Mouse (Mus musculus) kidney, adult 2 months (tissue): ENCODE data around the gene Cela3b. TPM values are rescaled to one million over a fixed set of nuclear protein-coding genes. Genes with fewer than 3 reads are reported as not detected.

Experiments
- DNase-seq: peaks from one replicate; pipeline ENCODE4 v3.0.0; 2021
- H3K27ac ChIP-seq: fragments of 200-500 bp; 2 replicates; pipeline ENCODE4 v1.5.1; 2012; ENCODE audit warnings: low read depth, low read length, control low read depth, inconsistent platforms; ENCODE audit not compliant: insufficient read depth
- H3K27me3 ChIP-seq: fragments of 200-500 bp; replicated peaks from 2 replicates; pipeline ENCODE4 v1.6.1; 2012; ENCODE audit warnings: mild to moderate bottlenecking, moderate library complexity, low read length, inconsistent platforms; ENCODE audit not compliant: control insufficient read depth, insufficient read depth
- H3K36me3 ChIP-seq: fragments of 200-500 bp; 2 replicates; pipeline ENCODE4 v1.6.1; 2012; ENCODE audit warnings: mild to moderate bottlenecking, moderate library complexity, low read length, inconsistent platforms; ENCODE audit not compliant: control insufficient read depth, insufficient read depth
- H3K4me1 ChIP-seq: fragments of 200-500 bp; 2 replicates; pipeline ENCODE4 v1.6.1; 2011; ENCODE audit warnings: low read length; ENCODE audit not compliant: control insufficient read depth, insufficient read depth
- H3K4me3 ChIP-seq: fragments of 200-500 bp; 2 replicates; pipeline ENCODE4 v1.5.1; 2011; ENCODE audit warnings: mild to moderate bottlenecking, low read depth, low read length, control low read depth; ENCODE audit not compliant: insufficient read depth
- CTCF ChIP-seq: fragments of 200-500 bp; conservative IDR thresholded peaks from 2 replicates; pipeline ENCODE4 v1.5.1; 2011; ENCODE audit warnings: low read depth, mild to moderate bottlenecking, control low read depth, low read length, moderate library complexity, mixed read lengths; ENCODE audit not compliant: insufficient read depth, insufficient read length
- POLR2A ChIP-seq: fragments of 200-500 bp; IDR thresholded peaks from one replicate; pipeline ENCODE4 v1.6.1; 2011; ENCODE audit warnings: low read depth, low read length, control low read depth
- WGBS: fragments of 180-500 bp; shearing (Covaris S2); methylation state at CpG from one replicate; pipeline ENCODE4 v1.1.7; 2018; 5-methylcytosine and 5-hydroxymethylcytosine counted together
- polyA plus RNA-seq: library from polyadenylated mRNA; depleted of rRNA; stranded (reverse); fragments of >200 nt; gene quantifications from 2 replicates; pipeline ENCODE4 v1.2.3, GENCODE M21; 2012; rRNA removed

The Cela3b gene
- polyA plus RNA-seq, 1 experiment: not detected

DNA sequence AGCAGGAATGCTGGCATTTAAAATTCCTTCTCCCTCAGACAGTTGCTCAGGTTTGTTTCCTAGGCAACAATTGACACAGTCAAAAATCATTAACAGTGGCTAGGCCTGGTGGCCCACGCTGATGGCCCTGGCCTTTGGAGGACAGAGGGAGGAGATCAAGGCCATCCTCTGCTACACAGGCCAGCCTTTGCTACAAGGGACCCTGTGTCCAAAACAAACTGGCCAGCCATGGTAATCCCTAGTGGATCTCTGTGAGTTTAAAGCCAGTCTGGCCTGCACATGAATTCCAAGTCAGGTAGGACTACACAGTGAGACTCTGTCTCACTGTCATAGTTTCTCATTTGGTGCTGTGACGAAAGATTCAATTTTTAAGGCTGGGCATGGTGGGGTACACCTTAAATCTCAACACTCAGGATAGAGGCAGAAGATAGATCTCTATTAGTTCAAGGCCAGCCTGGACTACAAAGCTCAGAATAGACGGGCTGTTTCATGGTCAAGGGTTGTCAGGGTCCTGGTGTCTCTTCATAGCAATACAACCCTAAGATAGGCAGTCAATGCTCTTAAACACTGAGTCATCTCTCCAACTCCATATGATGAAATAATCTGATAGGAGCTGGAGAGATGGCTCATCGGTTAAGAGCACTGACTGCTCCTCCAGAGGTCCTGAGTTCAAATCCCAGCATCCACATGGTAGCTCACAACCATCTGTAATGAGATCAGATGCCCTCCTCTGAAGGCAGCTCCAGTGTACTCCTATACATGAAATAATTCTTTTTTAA is 52.6 kb downstream of the Cela3b start:
- no peak for TF ChIP-seq CTCF
- TF ChIP-seq POLR2A: no peak
- Histone ChIP-seq H3K4me1 (peaks cover 16% of the 10 kb centered on the region; the same call in 1 of the 2 replicates), H3K27me3 (no peaks in the 10 kb centered on the region), H3K36me3 (no peaks in the 10 kb centered on the region), H3K4me3 (no peak overlapping the region), H3K27ac (no peak overlapping the region)
- no peak for DNase-seq
- 83% methylated on average over 4 of the region's 4 CpGs for WGBS

GRCm38 (mm10) chr4:137376778-137377177 is 53.6 kb downstream of the Cela3b start:
- H3K27me3 ChIP-seq: no peaks in the 10 kb centered on the region
- TF ChIP-seq CTCF: no peak
- 83% methylated on average over 2 of the region's 2 CpGs for WGBS
- H3K36me3 ChIP-seq: no peaks in the 10 kb centered on the region
- DNase-seq: no peak
- H3K27ac ChIP-seq: no peak overlapping the region
- H3K4me3 ChIP-seq: no peak overlapping the region
- H3K4me1 ChIP-seq: peaks cover 16% of the 10 kb centered on the region; the same call in 1 of the 2 replicates

DNA sequence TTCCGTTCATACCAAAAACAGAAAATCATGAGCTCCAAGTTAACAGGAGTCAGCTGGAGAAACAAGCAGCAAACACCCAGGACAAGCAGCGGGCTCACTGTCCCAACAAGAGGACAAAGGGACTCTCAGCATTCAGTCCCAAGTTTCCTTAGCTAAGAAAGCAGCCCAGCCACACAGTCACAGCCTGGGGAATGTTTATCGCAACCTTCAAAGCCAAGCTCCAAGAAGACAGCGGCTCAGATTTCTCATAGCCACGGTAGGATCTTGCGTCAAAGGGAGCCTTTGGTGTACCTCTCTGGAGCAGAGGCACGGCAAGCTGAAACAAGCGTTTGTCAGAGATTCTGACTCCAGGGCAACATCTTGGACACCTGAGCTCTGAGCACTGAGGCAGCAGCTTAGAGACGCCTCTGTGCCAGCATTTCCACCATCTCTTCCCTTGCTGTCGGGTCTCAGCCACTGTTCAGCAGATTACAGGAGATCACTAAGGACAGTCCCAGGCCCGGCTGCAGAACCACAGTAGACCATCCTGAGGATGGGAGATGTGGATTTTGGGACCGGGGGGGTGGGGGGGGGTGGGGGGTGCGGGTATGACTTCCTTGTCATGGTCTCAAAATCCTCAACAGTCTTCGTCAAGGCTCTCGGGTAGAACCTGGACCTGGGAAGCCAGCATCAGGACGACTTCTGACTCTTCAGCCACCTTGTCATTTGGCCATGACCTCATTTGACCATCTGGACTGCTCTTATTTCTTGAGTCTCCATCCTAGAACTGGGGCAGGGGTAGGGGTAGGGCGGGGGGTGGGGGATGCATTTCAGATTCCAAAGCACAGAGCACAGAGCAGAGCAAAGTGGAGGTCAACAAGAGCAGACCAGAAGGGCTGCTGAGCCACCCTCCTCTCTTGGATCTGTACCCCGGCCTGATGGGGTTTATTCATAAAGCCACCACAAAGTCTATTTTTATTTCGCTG is 54.7 kb downstream of the Cela3b start:
- H3K4me3 ChIP-seq: no peak overlapping the region
- no peak for DNase-seq
- no peaks in the 10 kb centered on the region for H3K27me3 ChIP-seq
- WGBS: 56% methylated on average over 19 of the region's 19 CpGs
- no peak overlapping the region for H3K27ac ChIP-seq
- TF ChIP-seq CTCF: no peak
- no peak for TF ChIP-seq POLR2A
- peaks cover 9% of the 10 kb centered on the region; the same call in 1 of the 2 replicates for H3K4me1 ChIP-seq
- no peaks in the 10 kb centered on the region for H3K36me3 ChIP-seq

GRCm38 (mm10) chr4:137373711-137374110 is 56.6 kb downstream of the Cela3b start:
- 38% methylated on average over 6 of the region's 6 CpGs for WGBS
- Histone ChIP-seq H3K4me1 (peaks cover 9% of the 10 kb centered on the region; the same call in 1 of the 2 replicates), H3K36me3 (no peaks in the 10 kb centered on the region), H3K27ac (peak overlapping the region; percentile 32; the same call in 1 of the 2 replicates), H3K4me3 (no peak overlapping the region), H3K27me3 (no peaks in the 10 kb centered on the region)
- TF ChIP-seq CTCF: no peak
- no peak for TF ChIP-seq POLR2A
- peak; percentile 47 for DNase-seq

GRCm38 (mm10) chr4:137371596-137372523 is 58.5 kb downstream of the Cela3b start:
- DNase-seq: no peak
- TF ChIP-seq POLR2A (no peak), CTCF (no peak)
- H3K27ac ChIP-seq: no peak overlapping the region

More at GRCm38 (mm10) chr4:137371596-137372523, 58.5 kb downstream of the Cela3b start:
- peaks cover 7% of the 10 kb centered on the region; the same call in 1 of the 2 replicates for H3K4me1 ChIP-seq
- no peaks in the 10 kb centered on the region for H3K36me3 ChIP-seq
- WGBS: 65% methylated on average over 16 of the region's 16 CpGs
- H3K27me3 ChIP-seq: no peaks in the 10 kb centered on the region
- H3K4me3 ChIP-seq: no peak overlapping the region

Other genes with a start within 250 kb of the Cela3b start
- gene Wnt4, start 153.1 kb downstream of the Cela3b start, polyA plus RNA-seq: 2.1 and 3.3 TPM in 2 replicates
- gene Cdc42, start 72.8 kb downstream of the Cela3b start, polyA plus RNA-seq: 83.5 and 116 TPM in 2 replicates
- gene Cela3a, start 20.7 kb downstream of the Cela3b start, polyA plus RNA-seq: not detected in 2 replicates
- gene 1700013G24Rik, start 22.7 kb upstream of the Cela3b start, polyA plus RNA-seq: 0.22 and 0.46 TPM in 2 replicates
- 29.7 and 34.7 TPM in 2 replicates for gene Hspg2, start 38.2 kb upstream of the Cela3b start, polyA plus RNA-seq
- gene Ldlrad2, start 144.0 kb upstream of the Cela3b start, polyA plus RNA-seq: not detected in 2 replicates
- 38.6 and 39.5 TPM in 2 replicates for gene Usp48, start 163.2 kb upstream of the Cela3b start, polyA plus RNA-seq
- 213 and 248 TPM in 2 replicates for gene Rap1gap, start 234.2 kb upstream of the Cela3b start, polyA plus RNA-seq